Mouse (Mus musculus): ENCODE measurements around the gene Tox2. TPM values are rescaled to one million over a fixed set of nuclear protein-coding genes. Genes with fewer than 3 reads are reported as not detected.

Gene Tox2
- polyA plus RNA-seq, 1 experiment from 2014 or later: 2.0 TPM

DNA sequence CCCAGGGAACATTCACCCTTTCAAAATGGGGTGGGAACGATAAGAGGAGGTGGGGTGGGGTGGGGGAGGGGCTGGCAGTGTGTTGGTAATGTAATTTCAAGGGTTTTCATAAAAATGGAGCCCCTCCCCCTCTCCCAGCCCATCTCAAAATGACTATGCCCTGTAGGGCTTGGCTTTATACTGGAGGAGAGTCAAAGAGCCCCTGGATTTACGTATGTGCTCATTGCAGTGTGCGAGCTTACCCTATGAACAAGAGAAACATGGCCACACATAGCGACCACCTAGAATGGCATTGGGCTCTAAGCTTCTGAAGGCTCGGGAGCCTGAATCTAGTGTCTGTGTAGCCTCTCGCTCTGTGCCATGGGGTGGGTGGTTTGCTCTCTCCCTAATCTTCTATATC, 51.3 kb downstream of the Tox2 start:
- Histone ChIP-seq H3K27me3 (replicated peaks; ENCODE audit: control insufficient read depth, insufficient read depth, low read length) (no peaks in the 10 kb centered on the region), H3K4me2 (no peak overlapping the region), H3K36me3 (ENCODE audit: control insufficient read depth, insufficient read depth, low read length) (no peaks in the 10 kb centered on the region), H3K9ac (ENCODE audit: low read depth, low read length) (no peak overlapping the region), H3K9me3 (ENCODE audit: control insufficient read depth, low read length) (no peaks in the 10 kb centered on the region), H3K27ac (ENCODE audit: low read depth, low read length) (no peak overlapping the region), H3K4me3 (ENCODE audit: low read depth, low read length) (no peak overlapping the region), H3K4me1 (replicated peaks; ENCODE audit: control insufficient read depth, insufficient read depth, low read length) (no peaks in the 10 kb centered on the region)
- no peak for DNase-seq (ENCODE audit: low spot score)
- WGBS: 81% methylated on average over 6 of the region's 6 CpGs
- no peak for ATAC-seq (replicated peaks; ENCODE audit: low FRiP score)

DNA sequence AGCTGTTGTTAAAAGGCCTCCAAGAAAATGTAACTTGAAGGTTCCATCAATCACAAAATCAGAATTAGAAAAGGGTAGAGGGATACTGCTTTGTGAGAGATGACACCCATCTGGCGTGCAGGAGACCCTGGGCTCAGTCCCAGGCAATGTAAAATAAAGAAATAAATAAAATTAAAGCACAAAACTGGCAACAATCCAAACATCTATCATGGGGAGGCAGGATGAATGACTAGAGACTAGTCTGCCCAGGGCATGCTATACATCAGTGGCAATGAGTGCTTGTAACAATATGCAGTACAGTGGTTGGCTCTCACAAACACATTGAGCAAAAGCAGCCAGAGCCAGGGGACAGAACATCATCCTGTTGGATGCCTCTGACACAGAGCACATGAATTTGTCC, 53.8 kb downstream of the Tox2 start:
- H3K4me1 ChIP-seq (replicated peaks; ENCODE audit: control insufficient read depth, insufficient read depth, low read length): peaks cover 4% of the 10 kb centered on the region
- no peaks in the 10 kb centered on the region for H3K36me3 ChIP-seq (ENCODE audit: control insufficient read depth, insufficient read depth, low read length)
- no peak for DNase-seq (ENCODE audit: low spot score)
- H3K9me3 ChIP-seq (ENCODE audit: control insufficient read depth, low read length): no peaks in the 10 kb centered on the region
- H3K27ac ChIP-seq (ENCODE audit: low read depth, low read length): no peak overlapping the region
- no peak overlapping the region for H3K9ac ChIP-seq (ENCODE audit: low read depth, low read length)
- no peak for ATAC-seq (replicated peaks; ENCODE audit: low FRiP score)
- whole genome bisulfite sequencing: 48% methylated on average over 1 of the region's 1 CpGs
- H3K4me3 ChIP-seq (ENCODE audit: low read depth, low read length): no peak overlapping the region
- no peaks in the 10 kb centered on the region for H3K27me3 ChIP-seq (replicated peaks; ENCODE audit: control insufficient read depth, insufficient read depth, low read length)
- H3K4me2 ChIP-seq: no peak overlapping the region

DNA sequence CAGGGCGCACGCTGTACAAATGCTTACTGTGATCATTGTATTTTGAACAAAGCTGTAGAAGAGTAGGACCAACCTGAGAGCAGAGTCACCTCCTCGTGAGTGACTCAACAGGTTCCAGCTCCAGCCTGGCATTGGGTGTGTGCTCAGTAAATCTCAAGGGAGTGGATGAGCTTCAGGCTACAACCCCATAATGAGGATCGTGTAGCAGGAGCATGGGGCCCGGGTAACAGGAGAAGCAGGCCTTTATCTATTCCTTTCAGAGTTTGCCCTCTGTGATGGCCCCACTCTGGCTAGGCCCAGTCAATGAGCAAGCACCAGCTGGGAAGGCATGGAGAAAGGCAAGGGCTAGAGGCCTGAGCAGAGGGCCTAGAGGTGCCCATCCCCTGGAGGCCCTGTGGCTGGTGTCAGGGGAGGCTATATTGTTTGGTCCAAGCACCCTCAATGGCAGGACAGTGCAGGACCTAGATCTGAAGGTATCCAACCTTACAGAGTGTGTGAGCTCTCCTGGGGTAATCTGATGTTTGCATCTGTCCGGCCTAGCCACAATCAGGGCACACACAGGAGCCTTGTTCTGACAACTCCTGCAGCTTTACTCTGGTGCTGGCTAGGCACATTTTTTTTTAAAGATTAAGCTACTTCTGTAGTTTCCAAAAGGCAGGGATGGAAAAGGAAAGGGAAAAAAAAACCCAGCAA, 58.6 kb downstream of the Tox2 start:
- Histone ChIP-seq H3K27me3 (replicated peaks; ENCODE audit: control insufficient read depth, insufficient read depth, low read length) (no peaks in the 10 kb centered on the region), H3K4me2 (no peak overlapping the region), H3K36me3 (ENCODE audit: control insufficient read depth, insufficient read depth, low read length) (no peaks in the 10 kb centered on the region), H3K9me3 (ENCODE audit: control insufficient read depth, low read length) (no peaks in the 10 kb centered on the region), H3K4me1 (replicated peaks; ENCODE audit: control insufficient read depth, insufficient read depth, low read length) (peaks cover 6% of the 10 kb centered on the region), H3K9ac (ENCODE audit: low read depth, low read length) (no peak overlapping the region), H3K4me3 (ENCODE audit: low read depth, low read length) (no peak overlapping the region), H3K27ac (ENCODE audit: low read depth, low read length) (no peak overlapping the region)
- WGBS: 57% methylated on average over 6 of the region's 6 CpGs
- ATAC-seq (replicated peaks; ENCODE audit: low FRiP score) (peak; percentile 91), DNase-seq (ENCODE audit: low spot score) (no peak)

DNA sequence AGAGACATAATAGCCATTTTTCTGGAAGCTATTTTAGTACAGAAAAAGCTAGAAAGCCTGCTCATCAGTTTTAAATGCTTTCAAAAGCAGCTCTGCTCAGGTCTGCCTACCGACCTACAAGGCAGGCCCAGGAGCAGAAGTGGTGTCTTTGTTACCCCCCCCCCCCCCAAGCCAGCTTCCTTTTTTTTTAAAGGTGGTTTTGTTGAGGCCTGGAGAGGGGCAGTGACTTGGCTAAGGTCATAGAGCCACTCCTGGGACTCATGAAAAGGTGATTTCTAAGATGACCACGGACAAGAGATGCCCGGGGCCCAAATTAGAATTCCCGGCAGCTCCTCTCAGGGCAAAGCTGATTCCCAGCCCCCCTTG, 59.1 kb downstream of the Tox2 start:
- peaks cover 6% of the 10 kb centered on the region for H3K4me1 ChIP-seq (replicated peaks; ENCODE audit: control insufficient read depth, insufficient read depth, low read length)
- H3K4me3 ChIP-seq (ENCODE audit: low read depth, low read length): no peak overlapping the region
- no peaks in the 10 kb centered on the region for H3K9me3 ChIP-seq (ENCODE audit: control insufficient read depth, low read length)
- H3K36me3 ChIP-seq (ENCODE audit: control insufficient read depth, insufficient read depth, low read length): no peaks in the 10 kb centered on the region
- no peak overlapping the region for H3K27ac ChIP-seq (ENCODE audit: low read depth, low read length)
- no peaks in the 10 kb centered on the region for H3K27me3 ChIP-seq (replicated peaks; ENCODE audit: control insufficient read depth, insufficient read depth, low read length)
- no peak overlapping the region for H3K4me2 ChIP-seq
- 69% methylated on average over 4 of the region's 4 CpGs for WGBS
- no peak overlapping the region for H3K9ac ChIP-seq (ENCODE audit: low read depth, low read length)
- no peak for DNase-seq (ENCODE audit: low spot score)
- no peak for ATAC-seq (replicated peaks; ENCODE audit: low FRiP score)

DNA sequence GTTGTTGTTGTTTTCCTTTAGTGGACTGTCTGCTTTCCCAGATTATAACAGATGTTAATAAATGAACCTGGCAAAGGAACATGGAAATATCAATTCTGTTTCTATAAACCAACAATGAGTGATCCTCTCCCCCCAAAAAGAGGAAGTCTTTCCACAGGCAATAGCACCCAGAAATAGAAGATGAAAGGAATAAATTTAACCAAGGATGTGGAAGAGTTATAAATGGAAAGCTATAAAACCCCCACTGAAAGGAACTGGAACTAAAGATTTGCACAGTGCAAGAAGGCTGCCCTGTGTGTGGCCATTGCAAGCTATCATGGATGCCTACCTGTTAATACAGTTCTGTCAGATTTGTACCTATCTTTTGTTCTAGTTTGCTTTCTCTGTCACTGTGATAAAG, 64.2 kb downstream of the Tox2 start:
- no peak overlapping the region for H3K27ac ChIP-seq (ENCODE audit: low read depth, low read length)
- H3K4me1 ChIP-seq (replicated peaks; ENCODE audit: control insufficient read depth, insufficient read depth, low read length): no peaks in the 10 kb centered on the region

DNA sequence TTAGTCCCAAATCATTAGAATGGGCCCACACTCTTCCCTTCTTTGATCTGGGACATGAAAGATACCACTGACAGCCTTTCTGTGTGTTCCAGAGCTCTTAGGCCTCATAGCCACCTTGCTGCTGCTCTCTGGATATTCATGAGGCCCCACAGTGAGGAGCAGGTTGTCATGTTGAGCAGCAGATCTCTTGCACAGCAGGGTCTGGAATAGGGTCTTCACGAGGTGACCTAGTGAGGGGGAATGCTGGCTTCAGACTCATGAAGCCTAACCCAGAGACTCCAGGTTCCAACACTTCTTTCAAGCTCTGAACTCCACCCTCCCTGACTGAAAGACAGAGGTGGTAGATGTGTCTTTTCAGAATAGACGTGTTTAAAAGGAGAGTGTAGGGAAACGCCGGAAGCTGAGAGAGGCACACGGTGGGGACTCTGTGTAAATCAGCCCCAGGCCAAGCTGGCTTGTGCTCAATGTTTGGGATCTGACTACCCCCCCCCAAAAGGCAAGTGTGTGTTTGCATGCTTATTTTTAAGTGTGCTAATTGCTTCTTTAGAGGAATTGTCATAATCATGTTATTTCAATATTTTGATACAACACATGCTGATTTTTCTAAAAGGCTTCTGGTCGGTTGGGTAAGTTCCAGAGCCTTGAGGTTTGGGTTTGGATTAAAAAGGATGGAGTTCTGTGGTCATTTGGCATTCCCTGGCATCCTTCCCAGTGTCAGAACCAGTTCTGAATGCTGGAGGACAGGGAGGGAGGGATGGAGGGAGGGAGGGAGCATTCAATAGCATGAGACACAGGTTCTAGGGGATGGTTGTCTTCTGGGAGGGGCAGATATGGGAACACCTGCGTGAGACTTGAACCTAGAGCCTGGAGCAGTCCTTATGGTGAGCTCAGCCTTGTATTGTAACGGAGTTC, 68.9 kb downstream of the Tox2 start:
- Histone ChIP-seq H3K36me3 (ENCODE audit: control insufficient read depth, insufficient read depth, low read length) (no peaks in the 10 kb centered on the region), H3K4me1 (replicated peaks; ENCODE audit: control insufficient read depth, insufficient read depth, low read length) (no peaks in the 10 kb centered on the region), H3K9me3 (ENCODE audit: control insufficient read depth, low read length) (no peaks in the 10 kb centered on the region), H3K27me3 (replicated peaks; ENCODE audit: control insufficient read depth, insufficient read depth, low read length) (no peaks in the 10 kb centered on the region), H3K4me3 (ENCODE audit: low read depth, low read length) (no peak overlapping the region), H3K4me2 (no peak overlapping the region), H3K9ac (ENCODE audit: low read depth, low read length) (no peak overlapping the region), H3K27ac (ENCODE audit: low read depth, low read length) (no peak overlapping the region)
- ATAC-seq (replicated peaks; ENCODE audit: low FRiP score): no peak
- no peak for DNase-seq (ENCODE audit: low spot score)
- 67% methylated on average over 8 of the region's 8 CpGs for WGBS

More for the DNA sequence above, 64.2 kb downstream of the Tox2 start:
- no peak overlapping the region for H3K4me2 ChIP-seq
- H3K9me3 ChIP-seq (ENCODE audit: control insufficient read depth, low read length): no peaks in the 10 kb centered on the region
- no peak for DNase-seq (ENCODE audit: low spot score)
- no peaks in the 10 kb centered on the region for H3K27me3 ChIP-seq (replicated peaks; ENCODE audit: control insufficient read depth, insufficient read depth, low read length)
- H3K9ac ChIP-seq (ENCODE audit: low read depth, low read length): no peak overlapping the region
- H3K36me3 ChIP-seq (ENCODE audit: control insufficient read depth, insufficient read depth, low read length): no peaks in the 10 kb centered on the region
- no peak overlapping the region for H3K4me3 ChIP-seq (ENCODE audit: low read depth, low read length)
- no peak for ATAC-seq (replicated peaks; ENCODE audit: low FRiP score)

DNA sequence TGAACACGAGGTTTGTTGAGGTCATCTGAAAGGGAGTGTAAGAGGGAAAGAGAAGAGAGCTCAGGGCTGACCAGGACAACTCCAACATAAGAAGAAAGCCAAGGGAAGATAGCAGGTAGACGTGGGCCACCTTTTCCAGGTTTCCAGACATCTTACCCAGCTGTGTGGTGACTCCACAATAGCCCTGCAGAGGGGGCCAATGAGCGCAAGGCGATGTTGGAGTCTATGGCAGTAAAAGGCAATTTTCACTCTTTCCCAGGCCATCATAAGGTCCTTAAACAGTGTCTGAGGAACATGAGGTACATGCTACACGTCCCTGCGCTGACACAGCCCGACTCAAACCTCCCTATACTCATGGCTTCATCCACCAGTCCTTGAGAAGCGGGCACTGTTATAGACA, 70.9 kb downstream of the Tox2 start:
- Histone ChIP-seq H3K27ac (ENCODE audit: low read depth, low read length) (no peak overlapping the region), H3K4me1 (replicated peaks; ENCODE audit: control insufficient read depth, insufficient read depth, low read length) (no peaks in the 10 kb centered on the region; the same call in none of the 2 replicates), H3K9ac (ENCODE audit: low read depth, low read length) (no peak overlapping the region), H3K4me3 (ENCODE audit: low read depth, low read length) (no peak overlapping the region), H3K36me3 (ENCODE audit: control insufficient read depth, insufficient read depth, low read length) (no peaks in the 10 kb centered on the region), H3K4me2 (no peak overlapping the region), H3K9me3 (ENCODE audit: control insufficient read depth, low read length) (no peaks in the 10 kb centered on the region), H3K27me3 (replicated peaks; ENCODE audit: control insufficient read depth, insufficient read depth, low read length) (no peaks in the 10 kb centered on the region)
- WGBS: 68% methylated on average over 8 of the region's 8 CpGs
- no peak for DNase-seq (ENCODE audit: low spot score)
- no peak for ATAC-seq (replicated peaks; ENCODE audit: low FRiP score)

DNA sequence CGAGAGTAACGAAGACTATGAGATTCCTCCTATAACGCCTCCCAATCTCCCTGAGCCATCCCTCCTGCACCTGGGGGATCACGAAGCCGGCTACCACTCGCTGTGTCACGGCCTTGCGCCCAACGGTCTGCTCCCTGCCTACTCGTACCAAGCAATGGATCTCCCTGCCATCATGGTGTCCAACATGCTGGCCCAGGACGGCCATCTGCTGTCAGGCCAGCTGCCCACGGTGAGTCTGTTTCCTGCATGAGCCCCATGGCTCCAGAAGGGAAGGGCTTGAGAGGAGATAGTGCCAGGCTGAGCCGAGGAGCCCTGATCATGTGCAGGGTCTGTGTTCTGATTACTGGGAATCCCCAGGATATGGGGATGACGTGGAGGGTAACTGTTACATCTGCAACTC, 73.1 kb downstream of the Tox2 start:
- WGBS: 80% methylated on average over 14 of the region's 14 CpGs
- Histone ChIP-seq H3K27me3 (replicated peaks; ENCODE audit: control insufficient read depth, insufficient read depth, low read length) (no peaks in the 10 kb centered on the region; the same call in 1 of the 2 replicates), H3K4me2 (no peak overlapping the region), H3K4me1 (replicated peaks; ENCODE audit: control insufficient read depth, insufficient read depth, low read length) (no peaks in the 10 kb centered on the region; the same call in none of the 2 replicates), H3K36me3 (ENCODE audit: control insufficient read depth, insufficient read depth, low read length) (no peaks in the 10 kb centered on the region), H3K9me3 (ENCODE audit: control insufficient read depth, low read length) (no peaks in the 10 kb centered on the region), H3K9ac (ENCODE audit: low read depth, low read length) (no peak overlapping the region), H3K4me3 (ENCODE audit: low read depth, low read length) (no peak overlapping the region), H3K27ac (ENCODE audit: low read depth, low read length) (no peak overlapping the region)
- DNase-seq (ENCODE audit: low spot score) (no peak), ATAC-seq (replicated peaks; ENCODE audit: low FRiP score) (no peak)
